Mouse (Mus musculus): ENCODE results near the gene Mrvi1.

Mrvi1 gene

DNA sequence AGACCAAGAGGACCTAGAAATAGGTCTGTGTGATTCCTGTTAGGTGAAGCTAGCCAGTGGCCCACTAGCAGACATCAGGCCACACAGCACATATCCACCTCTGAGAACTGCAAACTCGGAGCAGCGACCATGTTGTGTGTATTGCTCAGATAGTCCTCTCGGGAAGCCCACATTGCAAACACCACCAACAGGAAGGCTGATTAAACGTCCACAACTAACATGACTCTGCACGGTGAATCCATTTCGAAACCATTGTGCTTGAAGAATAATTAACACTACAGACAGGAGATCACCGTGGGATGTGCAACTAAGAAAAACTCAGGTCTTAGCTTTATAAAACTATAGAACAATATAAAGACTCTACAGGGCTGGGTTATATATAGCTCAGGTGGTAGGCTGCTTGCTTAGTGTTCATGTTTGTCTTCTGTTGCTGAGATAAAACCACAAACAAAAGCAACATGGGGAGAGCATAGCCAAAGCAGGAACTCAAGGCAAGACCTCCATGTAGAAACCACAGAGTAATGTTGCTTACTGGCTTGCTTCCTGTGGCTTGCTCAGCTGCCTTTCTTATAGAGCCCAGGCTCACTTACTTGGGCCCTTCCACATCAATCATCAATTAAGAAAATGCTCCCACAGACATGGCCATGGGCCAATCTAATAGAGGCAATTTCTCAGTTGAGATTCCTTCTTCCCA, 4.4 kb downstream of the Mrvi1 start:
- DNase-seq = no peak

GRCm38 (mm10) chr7:110973450-110973849, 8.8 kb downstream of the Mrvi1 start:
- DNase-seq = no peak

GRCm38 (mm10) chr7:110972796-110973195, 9.5 kb downstream of the Mrvi1 start:
- no peak for DNase-seq

- DNase-seq = no peak
Observed at GRCm38 (mm10) chr7:110967373-110967772, 14.9 kb downstream of the Mrvi1 start.

DNA sequence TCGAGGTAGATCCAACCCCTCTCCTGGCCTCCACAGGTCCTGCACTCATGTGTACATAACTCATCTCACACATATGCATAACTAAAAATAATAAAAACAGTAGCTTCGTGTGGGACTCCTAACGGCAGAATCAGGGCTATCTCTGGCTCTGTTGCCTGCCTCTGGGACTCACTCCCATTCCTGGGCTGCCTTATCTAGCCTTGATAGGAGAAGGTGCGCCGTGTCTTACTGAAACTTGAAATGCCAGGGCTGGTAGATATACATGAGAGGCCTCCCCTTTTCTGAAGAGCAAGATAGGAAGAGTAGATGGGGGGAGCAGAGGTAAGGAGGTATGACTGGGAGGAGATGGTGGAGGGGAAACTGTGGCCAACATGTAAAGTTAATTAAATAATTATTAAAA, 15.4 kb downstream of the Mrvi1 start:
- DNase-seq = no peak

DNA sequence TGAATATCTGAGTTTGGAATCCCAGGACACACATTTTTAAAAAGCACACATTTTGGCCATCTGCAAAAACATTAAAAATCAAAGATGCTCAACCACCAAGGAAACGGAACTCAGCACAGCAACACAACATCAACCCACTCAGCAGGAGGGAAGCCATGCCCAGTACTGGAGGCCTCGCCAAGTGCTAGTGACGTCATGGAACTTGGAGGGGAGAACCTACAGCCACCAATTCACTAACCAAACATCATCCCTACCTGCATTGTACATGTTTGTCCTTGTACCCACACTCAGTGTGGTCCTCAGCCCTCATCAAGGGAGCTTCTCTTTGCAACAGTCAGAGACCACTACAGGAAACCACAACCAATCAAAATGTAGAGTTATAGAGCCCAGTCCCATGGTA, 16.9 kb downstream of the Mrvi1 start:
- no peak for DNase-seq

GRCm38 (mm10) chr7:110963655-110963997, 18.6 kb downstream of the Mrvi1 start:
- DNase-seq = no peak

- no peak for DNase-seq
Observed at GRCm38 (mm10) chr7:110962943-110963654, 19.2 kb downstream of the Mrvi1 start.

- no peak for DNase-seq
Observed at GRCm38 (mm10) chr7:110962497-110962896, 19.8 kb downstream of the Mrvi1 start.

- DNase-seq = no peak
Observed at GRCm38 (mm10) chr7:110956422-110957170, 25.7 kb downstream of the Mrvi1 start.

- DNase-seq = no peak
Observed at GRCm38 (mm10) chr7:110955576-110955975, 26.7 kb downstream of the Mrvi1 start.

DNA sequence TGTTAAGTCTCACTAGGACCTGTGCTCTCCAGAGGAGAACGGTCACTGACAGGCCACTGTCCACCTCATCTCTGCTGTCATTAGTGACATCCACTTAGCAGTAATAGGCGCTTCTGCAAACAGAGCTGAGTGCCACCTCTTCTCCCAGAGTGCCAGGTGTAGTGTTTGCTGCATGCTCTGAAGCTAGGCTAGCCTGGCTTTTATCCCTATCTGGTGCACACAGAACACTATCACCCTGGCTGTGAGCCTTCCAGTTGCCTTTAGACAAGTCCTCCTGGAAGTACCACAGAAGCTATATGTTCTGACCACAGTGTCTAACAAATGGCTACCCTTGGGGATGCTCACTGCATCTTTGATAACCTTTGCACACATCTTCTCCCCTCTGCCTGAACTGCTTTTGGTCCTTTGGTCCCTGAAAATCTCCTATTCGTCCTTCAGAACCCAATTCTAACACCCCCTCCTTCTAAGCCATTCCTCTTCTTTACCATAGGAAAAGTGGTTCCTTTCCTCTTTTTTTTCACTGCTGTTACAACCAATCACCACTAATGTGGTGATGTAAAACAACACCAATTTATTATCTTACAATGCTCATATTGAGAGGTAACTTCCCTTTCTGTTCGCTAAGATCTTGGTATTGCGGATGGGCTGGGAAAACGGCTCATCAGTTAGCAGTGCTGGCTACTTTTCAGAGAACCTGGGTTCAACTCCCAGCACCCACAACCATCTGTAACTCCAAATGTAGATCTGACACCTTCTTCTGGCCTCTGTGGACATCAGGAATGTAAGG, 28.0 kb downstream of the Mrvi1 start:
- DNase-seq = no peak

DNA sequence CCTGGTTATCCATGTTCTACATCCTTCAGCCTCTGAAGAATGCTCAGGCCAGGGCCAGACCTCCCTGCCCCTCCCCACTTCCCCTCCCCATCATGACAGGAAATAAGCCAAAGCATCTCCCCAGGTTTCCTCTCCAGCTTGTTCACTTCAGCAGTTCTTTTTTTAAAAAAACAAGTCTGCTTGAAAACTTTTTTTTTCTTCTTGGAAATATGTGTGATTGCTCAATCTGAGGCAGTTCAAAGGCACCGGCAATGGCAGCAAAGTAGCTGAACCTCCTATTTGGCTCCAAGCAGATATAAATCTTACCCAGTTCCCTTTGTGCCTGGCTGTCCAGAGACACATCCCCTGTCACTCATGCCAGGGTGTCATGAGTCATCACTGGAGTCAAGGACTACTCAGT, 29.1 kb downstream of the Mrvi1 start:
- DNase-seq = no peak

- DNase-seq = no peak
Observed at GRCm38 (mm10) chr7:110950621-110950925, 31.7 kb downstream of the Mrvi1 start.

GRCm38 (mm10) chr7:110949785-110950620, 32.3 kb downstream of the Mrvi1 start:
- no peak for DNase-seq

GRCm38 (mm10) chr7:110948579-110948978, 33.7 kb downstream of the Mrvi1 start:
- no peak for DNase-seq

GRCm38 (mm10) chr7:110947616-110948015, 34.6 kb downstream of the Mrvi1 start:
- DNase-seq = no peak

DNA sequence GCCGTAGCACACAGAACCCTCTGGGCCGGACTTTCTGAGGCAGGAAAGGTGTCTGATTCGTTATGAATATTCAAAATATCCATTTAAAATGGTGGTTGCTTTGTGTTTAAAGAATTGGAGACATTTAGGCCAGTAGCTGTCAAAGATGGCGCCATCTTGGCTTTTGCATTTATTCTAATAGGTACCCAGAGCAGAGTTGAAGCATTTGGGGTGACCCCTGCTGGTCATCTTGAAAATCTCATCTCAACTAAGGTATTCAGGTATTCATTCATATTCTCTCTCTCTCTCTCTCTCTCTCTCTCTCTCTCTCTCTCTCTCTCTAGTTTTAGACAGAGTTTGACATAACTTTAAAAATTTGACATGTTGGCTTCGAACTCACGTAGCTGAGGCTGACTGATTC, 35.5 kb downstream of the Mrvi1 start:
- no peak for DNase-seq

DNA sequence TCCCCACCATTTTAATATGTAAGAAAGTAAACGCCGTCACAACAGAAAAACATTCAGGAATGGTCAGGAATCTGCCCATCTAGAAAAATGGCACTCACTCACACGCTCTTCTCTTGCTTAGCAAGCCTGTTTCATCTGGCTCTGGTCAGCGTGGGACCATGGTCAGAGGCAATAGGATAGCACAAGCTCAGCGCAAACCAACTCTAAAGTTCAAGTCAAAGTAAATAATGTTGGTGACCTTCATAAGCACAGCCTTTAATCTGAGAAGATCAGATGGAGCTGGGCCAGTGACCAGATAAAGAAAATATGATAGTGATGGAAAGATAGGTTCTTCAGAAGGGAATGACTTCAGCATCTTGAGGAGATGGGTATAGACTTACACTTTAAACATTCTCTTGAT, 37.9 kb downstream of the Mrvi1 start:
- DNase-seq = no peak

- no peak for DNase-seq
Observed at GRCm38 (mm10) chr7:110941701-110942530, 40.3 kb downstream of the Mrvi1 start.

DNA sequence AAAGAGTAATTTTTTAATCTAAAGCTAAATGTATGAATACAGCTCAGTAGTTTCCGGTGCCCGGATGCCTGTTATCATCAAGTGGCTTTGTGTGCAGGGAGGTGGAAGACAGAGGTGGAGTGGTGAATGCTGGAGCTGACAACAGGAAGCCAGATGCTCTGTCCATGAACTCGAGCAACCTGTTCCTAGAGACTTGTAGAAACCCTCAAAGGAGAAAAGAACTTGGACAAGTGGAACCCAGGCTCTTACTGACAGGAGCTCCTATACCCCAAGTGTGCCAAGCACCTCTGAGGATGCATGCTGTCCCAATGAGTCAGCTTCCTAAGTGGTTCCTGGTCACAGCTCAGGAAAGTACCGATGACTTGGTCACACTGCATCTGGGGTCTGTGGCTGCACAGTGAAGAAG, 41.1 kb downstream of the Mrvi1 start:
- DNase-seq = no peak

Data from cerebellum, adult 9-11 months (tissue).